Mouse (Mus musculus): ENCODE results near the gene Gpkow. TPM values are rescaled to one million over a fixed set of nuclear protein-coding genes. Genes with fewer than 3 reads are reported as not detected.
"Not testable (repeated sequence)": the region's sequence is repeated elsewhere in the genome, so short reads cannot be mapped to it uniquely, and the experiment has no call there.

The Gpkow gene
- polyA plus RNA-seq, 1 experiment from 2014 or later = 53.2 TPM

DNA sequence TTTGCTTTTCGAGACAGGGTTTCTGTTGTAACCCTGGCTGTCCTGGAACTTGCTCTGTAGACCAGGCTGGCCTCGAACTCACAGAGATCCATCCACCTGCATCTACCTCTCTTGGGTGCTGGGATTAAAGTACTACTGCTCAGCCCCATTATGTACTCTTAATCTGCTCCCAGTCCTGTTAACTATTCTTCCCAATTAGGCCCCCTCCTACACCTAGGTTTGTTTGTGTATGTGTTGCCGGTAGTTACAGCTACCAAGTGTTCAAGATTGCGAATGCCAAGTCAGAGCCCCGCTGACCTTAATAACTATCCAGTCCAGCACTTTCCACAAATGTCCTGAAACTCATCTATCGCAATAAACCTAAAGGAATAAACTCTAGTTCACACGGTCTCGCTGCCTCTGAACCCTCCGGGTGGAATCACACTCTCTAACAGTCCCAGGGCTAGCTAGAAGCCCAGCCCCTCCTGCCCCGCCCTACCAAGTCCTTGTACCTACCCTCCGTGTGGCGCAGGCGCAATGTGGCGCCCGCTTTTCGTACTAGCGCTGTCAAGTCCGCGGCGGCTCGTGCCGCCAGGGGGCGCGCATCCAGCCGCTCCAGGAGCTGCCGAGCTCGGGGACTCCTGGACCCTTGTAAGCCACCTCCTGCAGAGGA lies 17.4 kb upstream of the Gpkow start:
- Histone ChIP-seq H3K27me3 (replicated peaks; ENCODE audit: control insufficient read depth, insufficient read depth, low read length) (no peaks in the 10 kb centered on the region), H3K9me3 (ENCODE audit: control insufficient read depth, low read length) (no peaks in the 10 kb centered on the region), H3K4me3 (replicated peaks; ENCODE audit: low read length) (peak overlapping the region; percentile 24), H3K9ac (replicated peaks; ENCODE audit: low read depth, low read length) (no peak overlapping the region; the same call in 1 of the 2 replicates), H3K4me2 (ENCODE audit: low read length) (peak overlapping the region; percentile 51), H3K4me1 (replicated peaks; ENCODE audit: control insufficient read depth, insufficient read depth, low read length) (no peaks in the 10 kb centered on the region), H3K36me3 (ENCODE audit: control insufficient read depth, insufficient read depth) (no peaks in the 10 kb centered on the region), H3K27ac (ENCODE audit: low read length) (no peak overlapping the region)
- 19% methylated on average over 27 of the region's 27 CpGs for WGBS
- peak; percentile 96 for ATAC-seq

DNA sequence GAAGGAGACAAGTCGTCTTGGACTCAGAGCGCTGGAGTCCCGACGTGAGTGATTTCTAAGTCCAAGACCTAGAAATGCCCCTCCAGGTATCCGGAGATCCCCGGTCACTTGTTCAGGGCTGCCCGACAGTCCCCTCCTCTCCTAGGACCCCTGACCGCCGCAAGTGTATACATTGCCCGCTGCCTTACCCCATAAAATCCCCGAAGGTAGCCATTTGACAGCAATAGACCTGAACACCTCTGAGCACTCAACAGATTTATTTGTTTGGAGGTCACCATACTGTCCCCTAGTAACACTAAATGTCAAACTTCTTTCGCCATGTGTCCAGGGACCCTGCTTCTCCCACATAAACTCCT lies 16.9 kb upstream of the Gpkow start:
- peak; percentile 56; the same call in 1 of the 2 replicates for ATAC-seq
- no peak overlapping the region; the same call in 1 of the 2 replicates for H3K9ac ChIP-seq (replicated peaks; ENCODE audit: low read depth, low read length)

DNA sequence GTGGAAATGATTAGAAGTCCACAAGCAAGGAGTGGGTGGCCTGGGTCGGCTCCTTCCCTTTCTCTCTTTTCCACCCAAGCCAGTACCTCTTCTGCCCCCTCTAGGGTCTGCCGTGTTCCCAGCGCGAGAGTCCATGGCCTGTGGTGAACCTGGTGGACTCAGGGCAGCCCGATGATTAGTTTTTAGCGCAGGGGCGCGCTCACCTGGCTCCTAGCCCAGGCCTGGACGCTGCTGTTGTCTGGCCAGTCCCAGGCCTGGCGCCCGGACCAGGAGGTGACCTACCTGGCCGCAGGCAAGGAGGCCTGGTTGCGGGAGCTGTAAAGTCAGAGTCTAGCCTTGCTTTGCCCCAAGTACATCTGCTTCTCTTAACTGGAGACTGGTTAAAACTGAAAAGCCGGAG lies 16.1 kb upstream of the Gpkow start, which contains the start of gene Magix:
Magix (minus strand) TSS at position 388 of the 400 bp plus-strand sequence.
- Histone ChIP-seq H3K27me3 (replicated peaks; ENCODE audit: control insufficient read depth, insufficient read depth, low read length) (no peaks in the 10 kb centered on the region), H3K9me3 (ENCODE audit: control insufficient read depth, low read length) (no peaks in the 10 kb centered on the region), H3K27ac (ENCODE audit: low read length) (no peak within 1 kb of the TSS), H3K9ac (replicated peaks; ENCODE audit: low read depth, low read length) (no peak within 1 kb of the TSS; the same call in 1 of the 2 replicates), H3K4me1 (replicated peaks; ENCODE audit: control insufficient read depth, insufficient read depth, low read length) (no peaks in the 10 kb centered on the region), H3K4me2 (ENCODE audit: low read length) (peak within 1 kb of the TSS; percentile 51), H3K4me3 (replicated peaks; ENCODE audit: low read length) (peak within 1 kb of the TSS; percentile 24; the same call in 1 of the 2 replicates), H3K36me3 (ENCODE audit: control insufficient read depth, insufficient read depth) (no peaks in the 10 kb centered on the region)
- no peak for ATAC-seq
- WGBS = 61% methylated on average over 14 of the region's 14 CpGs

More for the DNA sequence above, 16.9 kb upstream of the Gpkow start:
- H3K27ac ChIP-seq (ENCODE audit: low read length) = no peak overlapping the region
- H3K9me3 ChIP-seq (ENCODE audit: control insufficient read depth, low read length) = no peaks in the 10 kb centered on the region
- H3K36me3 ChIP-seq (ENCODE audit: control insufficient read depth, insufficient read depth) = no peaks in the 10 kb centered on the region
- H3K4me2 ChIP-seq (ENCODE audit: low read length) = peak overlapping the region; percentile 51
- no peaks in the 10 kb centered on the region for H3K4me1 ChIP-seq (replicated peaks; ENCODE audit: control insufficient read depth, insufficient read depth, low read length)
- WGBS = 30% methylated on average over 12 of the region's 12 CpGs
- peak overlapping the region; percentile 24 for H3K4me3 ChIP-seq (replicated peaks; ENCODE audit: low read length)
- no peaks in the 10 kb centered on the region for H3K27me3 ChIP-seq (replicated peaks; ENCODE audit: control insufficient read depth, insufficient read depth, low read length)

DNA sequence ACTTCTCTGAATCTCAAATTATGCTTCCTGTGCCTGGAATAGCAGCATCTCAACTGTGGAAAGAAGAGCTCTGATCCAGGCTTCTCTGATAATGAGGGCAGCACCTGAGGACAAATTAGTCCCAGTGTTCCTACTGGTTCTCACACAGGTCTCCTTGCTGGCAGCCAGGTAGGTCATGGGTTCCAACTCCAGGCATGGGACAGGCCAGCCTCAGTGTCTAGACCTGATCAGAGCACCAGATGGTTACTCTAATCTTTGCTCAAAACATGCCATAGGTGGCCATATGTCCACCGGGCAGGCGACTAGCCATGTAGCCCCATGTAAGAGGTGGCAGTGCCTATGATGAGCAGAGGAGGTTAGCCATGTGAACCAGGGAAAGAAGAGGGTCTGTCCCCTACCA lies 8.6 kb upstream of the Gpkow start:
- no peak overlapping the region for H3K4me3 ChIP-seq (replicated peaks; ENCODE audit: low read length)
- no peaks in the 10 kb centered on the region for H3K27me3 ChIP-seq (replicated peaks; ENCODE audit: control insufficient read depth, insufficient read depth, low read length)
- no peak overlapping the region for H3K4me2 ChIP-seq (ENCODE audit: low read length)
- no peak for ATAC-seq
- 89% methylated on average over 2 of the region's 2 CpGs for WGBS
- H3K9me3 ChIP-seq (ENCODE audit: control insufficient read depth, low read length) = no peaks in the 10 kb centered on the region
- no peak overlapping the region for H3K27ac ChIP-seq (ENCODE audit: low read length)
- H3K4me1 ChIP-seq (replicated peaks; ENCODE audit: control insufficient read depth, insufficient read depth, low read length) = no peaks in the 10 kb centered on the region
- H3K36me3 ChIP-seq (ENCODE audit: control insufficient read depth, insufficient read depth) = no peaks in the 10 kb centered on the region
- H3K9ac ChIP-seq (replicated peaks; ENCODE audit: low read depth, low read length) = no peak overlapping the region

DNA sequence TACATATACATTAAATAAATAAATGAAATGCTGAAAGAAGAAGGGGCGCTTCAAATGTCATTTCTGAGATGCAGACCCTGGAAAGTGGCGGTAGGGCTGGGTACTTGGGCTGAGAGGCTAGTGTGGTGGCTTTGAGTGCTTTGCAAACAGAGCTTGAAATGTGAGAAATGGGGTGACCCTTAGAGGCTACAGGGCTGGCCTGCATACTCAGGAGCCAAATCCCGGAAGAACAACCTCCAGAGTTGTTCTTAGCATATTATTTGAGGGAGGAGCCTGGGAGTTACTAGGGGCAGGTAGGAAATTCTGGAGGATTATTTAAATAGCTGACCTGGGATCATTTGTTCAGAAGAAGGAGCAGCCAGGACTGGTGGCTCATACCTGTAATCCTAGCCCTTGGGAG lies 6.4 kb upstream of the Gpkow start:
- no peaks in the 10 kb centered on the region for H3K36me3 ChIP-seq (ENCODE audit: control insufficient read depth, insufficient read depth)
- 62% methylated on average over 3 of the region's 3 CpGs for WGBS
- H3K27ac ChIP-seq (ENCODE audit: low read length) = no peak overlapping the region
- no peak overlapping the region for H3K4me3 ChIP-seq (replicated peaks; ENCODE audit: low read length)
- no peak for ATAC-seq
- no peak overlapping the region for H3K9ac ChIP-seq (replicated peaks; ENCODE audit: low read depth, low read length)
- no peaks in the 10 kb centered on the region for H3K4me1 ChIP-seq (replicated peaks; ENCODE audit: control insufficient read depth, insufficient read depth, low read length)
- no peaks in the 10 kb centered on the region for H3K9me3 ChIP-seq (ENCODE audit: control insufficient read depth, low read length)
- H3K27me3 ChIP-seq (replicated peaks; ENCODE audit: control insufficient read depth, insufficient read depth, low read length) = no peaks in the 10 kb centered on the region
- H3K4me2 ChIP-seq (ENCODE audit: low read length) = no peak overlapping the region

DNA sequence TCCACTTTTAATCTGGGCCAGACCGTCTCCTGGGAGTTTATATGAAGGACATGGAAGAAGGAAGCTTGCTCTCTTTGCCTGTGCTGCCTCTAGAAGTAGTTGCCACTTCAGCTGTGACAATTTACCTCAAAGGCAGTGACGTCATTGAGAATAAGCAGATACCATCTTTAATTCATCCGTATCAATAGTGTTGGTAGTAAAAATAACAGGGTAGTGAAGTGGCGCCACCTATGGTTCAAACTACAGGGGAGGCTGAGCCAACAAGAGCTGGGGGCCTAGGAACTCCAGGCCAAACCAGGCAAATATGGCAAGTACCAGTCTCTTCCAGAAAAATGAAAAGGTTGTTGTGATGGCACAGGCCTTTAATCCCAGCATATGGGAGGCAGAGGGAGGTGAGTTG lies 4.1 kb upstream of the Gpkow start:
- no peak overlapping the region for H3K27ac ChIP-seq (ENCODE audit: low read length)
- no peaks in the 10 kb centered on the region for H3K36me3 ChIP-seq (ENCODE audit: control insufficient read depth, insufficient read depth)
- no peak overlapping the region for H3K9ac ChIP-seq (replicated peaks; ENCODE audit: low read depth, low read length)
- 39% methylated on average over 4 of the region's 4 CpGs for WGBS
- H3K9me3 ChIP-seq (ENCODE audit: control insufficient read depth, low read length) = no peaks in the 10 kb centered on the region
- H3K27me3 ChIP-seq (replicated peaks; ENCODE audit: control insufficient read depth, insufficient read depth, low read length) = no peaks in the 10 kb centered on the region
- no peaks in the 10 kb centered on the region for H3K4me1 ChIP-seq (replicated peaks; ENCODE audit: control insufficient read depth, insufficient read depth, low read length)
- H3K4me2 ChIP-seq (ENCODE audit: low read length) = no peak overlapping the region
- no peak for ATAC-seq
- H3K4me3 ChIP-seq (replicated peaks; ENCODE audit: low read length) = no peak overlapping the region

DNA sequence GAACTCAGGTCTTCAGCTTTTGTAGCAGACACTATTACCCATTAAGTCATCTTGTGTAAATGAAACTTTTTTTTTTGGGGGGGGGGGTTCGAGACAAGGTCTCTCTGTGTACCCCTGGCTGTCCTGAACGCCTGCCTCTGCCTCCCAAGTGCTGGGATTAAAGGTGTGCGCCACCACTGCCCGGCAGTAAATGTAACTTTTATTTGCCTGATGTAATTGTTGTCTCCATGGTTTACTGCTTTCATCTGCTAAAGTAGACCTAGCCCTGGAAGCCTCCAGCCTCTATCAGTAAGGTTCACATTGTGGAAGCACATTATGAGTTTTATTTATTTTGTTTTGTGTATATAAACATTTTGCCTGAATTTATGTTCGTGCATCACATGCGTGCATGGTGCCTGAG lies 411 bp upstream of the Gpkow start:
- no peaks in the 10 kb centered on the region for H3K36me3 ChIP-seq (ENCODE audit: control insufficient read depth, insufficient read depth)
- H3K4me1 ChIP-seq (replicated peaks; ENCODE audit: control insufficient read depth, insufficient read depth, low read length) = peaks cover 5% of the 10 kb centered on the region
- no peaks in the 10 kb centered on the region for H3K9me3 ChIP-seq (ENCODE audit: control insufficient read depth, low read length)
- H3K4me3 ChIP-seq (replicated peaks; ENCODE audit: low read length) = peak overlapping the region; percentile 19; the same call in 1 of the 2 replicates
- peak overlapping the region; percentile 41; the same call in 1 of the 2 replicates for H3K4me2 ChIP-seq (ENCODE audit: low read length)
- no peaks in the 10 kb centered on the region for H3K27me3 ChIP-seq (replicated peaks; ENCODE audit: control insufficient read depth, insufficient read depth, low read length)
- H3K9ac ChIP-seq (replicated peaks; ENCODE audit: low read depth, low read length) = no peak overlapping the region; the same call in 1 of the 2 replicates
- 49% methylated on average over 6 of the region's 6 CpGs for WGBS
- ATAC-seq = peak; percentile 43
- H3K27ac ChIP-seq (ENCODE audit: low read length) = no peak overlapping the region

DNA sequence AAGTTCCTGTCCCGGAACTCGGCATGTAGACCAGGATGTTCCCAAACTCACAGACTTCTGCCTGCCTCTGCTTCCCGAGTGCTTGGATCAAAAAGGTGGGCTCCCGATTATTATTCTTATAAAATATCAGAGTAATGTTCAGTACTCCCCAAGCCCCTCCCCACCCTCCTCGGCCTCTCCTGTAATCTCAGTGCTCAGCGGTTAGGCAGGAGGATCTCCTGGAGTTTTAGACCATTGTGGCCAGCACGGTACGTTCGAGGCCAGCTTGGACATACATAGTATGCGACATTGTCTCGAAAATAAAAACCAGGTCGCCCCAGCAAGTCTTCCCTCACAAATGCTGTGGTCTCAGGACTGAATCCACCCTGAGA lies 16.8 kb downstream of the Gpkow start:
- WGBS = 41% methylated on average over 5 of the region's 12 CpGs
- H3K27ac ChIP-seq (ENCODE audit: low read length) = not testable (repeated sequence)

DNA sequence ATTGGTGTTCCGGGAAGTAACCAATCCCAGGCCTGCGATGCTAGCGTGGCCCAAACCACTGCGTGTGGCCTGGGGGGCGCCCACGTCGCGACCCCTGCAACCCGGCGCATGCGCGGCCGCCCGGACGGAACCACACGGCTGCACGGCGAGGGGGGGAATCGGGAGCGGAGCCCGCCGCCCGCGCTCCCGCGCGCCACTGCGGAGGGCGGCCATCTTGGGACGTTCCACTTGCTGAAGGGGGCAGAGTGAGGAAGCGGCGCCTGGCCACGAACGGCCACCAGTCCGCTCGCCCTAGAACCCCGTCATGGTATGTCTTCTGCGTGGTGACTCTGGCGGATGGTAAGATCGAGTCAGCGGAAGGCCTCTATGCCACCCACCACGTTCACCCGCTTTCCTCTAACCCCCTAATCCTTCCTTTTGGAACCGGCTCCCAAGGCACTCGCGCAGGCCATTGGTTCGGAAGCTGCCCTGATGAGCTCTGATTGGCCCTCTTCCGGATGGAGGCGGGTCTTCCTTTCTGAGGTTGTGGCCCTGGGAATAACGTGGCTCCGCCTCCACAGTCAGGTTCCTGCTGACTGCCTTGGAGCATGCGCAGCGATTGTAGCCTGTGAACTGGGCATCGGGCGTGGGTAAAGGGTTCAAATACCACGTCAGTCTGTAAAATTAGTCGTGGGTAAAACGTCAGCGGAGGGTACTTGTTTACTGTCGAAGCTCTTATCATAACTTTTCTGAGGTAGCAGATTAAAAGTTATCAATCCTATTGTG lies 17.4 kb downstream of the Gpkow start, which contains the start of gene Wdr45:
Wdr45 (plus strand) TSS at position 199 of the 765 bp plus-strand sequence.
- 24% methylated on average over 24 of the region's 60 CpGs for WGBS
- ATAC-seq = peak; percentile 97
- not testable (repeated sequence) for H3K4me1 ChIP-seq (replicated peaks; ENCODE audit: control insufficient read depth, insufficient read depth, low read length); H3K27me3 ChIP-seq (replicated peaks; ENCODE audit: control insufficient read depth, insufficient read depth, low read length); H3K9me3 ChIP-seq (ENCODE audit: control insufficient read depth, low read length); H3K36me3 ChIP-seq (ENCODE audit: control insufficient read depth, insufficient read depth); H3K27ac ChIP-seq (ENCODE audit: low read length)
- H3K9ac ChIP-seq (replicated peaks; ENCODE audit: low read depth, low read length) = 0 out of 2 replicates have a peak within 1 kb of the TSS, but pooled peaks have one; percentile 25
- H3K4me3 ChIP-seq (replicated peaks; ENCODE audit: low read length) = peak within 1 kb of the TSS; percentile 39
- H3K4me2 ChIP-seq (ENCODE audit: low read length) = peak within 1 kb of the TSS; percentile 53

More for the DNA sequence above, 16.8 kb downstream of the Gpkow start:
- peak overlapping the region; percentile 53 for H3K4me2 ChIP-seq (ENCODE audit: low read length)
- ATAC-seq = peak; percentile 43; the same call in 1 of the 2 replicates
- not testable (repeated sequence) for H3K9me3 ChIP-seq (ENCODE audit: control insufficient read depth, low read length); H3K27me3 ChIP-seq (replicated peaks; ENCODE audit: control insufficient read depth, insufficient read depth, low read length); H3K36me3 ChIP-seq (ENCODE audit: control insufficient read depth, insufficient read depth); H3K4me1 ChIP-seq (replicated peaks; ENCODE audit: control insufficient read depth, insufficient read depth, low read length)
- peak overlapping the region; percentile 39 for H3K4me3 ChIP-seq (replicated peaks; ENCODE audit: low read length)
- H3K9ac ChIP-seq (replicated peaks; ENCODE audit: low read depth, low read length) = 0 out of 2 replicates have a peak overlapping the region, but pooled peaks have one; percentile 25
